In the genomic region with DNA sequence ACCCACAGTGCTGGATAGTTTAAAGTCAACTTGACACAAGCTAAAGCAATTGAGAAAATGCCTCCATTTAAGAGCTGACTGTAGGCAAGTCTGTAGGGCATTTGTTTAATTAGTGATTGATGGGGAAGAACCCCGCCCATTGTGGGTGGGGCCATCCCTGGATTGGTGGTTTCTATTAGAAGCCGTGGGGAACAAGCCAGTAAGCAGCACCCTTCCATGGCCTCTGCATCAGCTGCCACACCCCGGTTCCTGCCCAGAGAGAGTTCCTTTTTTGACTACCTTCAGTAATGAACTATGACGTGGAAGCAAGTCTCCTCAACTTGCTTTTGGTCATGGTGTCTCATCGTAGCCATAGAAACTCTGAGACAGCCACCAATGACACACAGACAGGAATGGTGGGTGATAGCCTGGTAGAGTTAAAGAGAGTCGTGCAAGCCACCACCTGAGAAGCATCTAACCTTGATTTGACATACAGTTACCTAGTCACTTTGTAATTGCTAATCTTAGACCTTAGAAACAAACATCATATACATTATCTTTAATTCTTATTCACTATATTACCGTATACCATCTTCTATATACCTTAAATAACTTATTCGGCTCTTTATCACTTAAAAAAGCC, we compare ENCODE assay signal across 8 mouse cellular contexts. TPM values are rescaled to one million over a fixed set of nuclear protein-coding genes. Genes with fewer than 3 reads are reported as not detected.
DNase-seq lines count a peak whose midpoint lies in the region; ATAC-seq and TF ChIP-seq lines count a peak whose summit lies in the region.
"Not testable (repeated sequence)": the region's sequence is repeated elsewhere in the genome, so short reads cannot be mapped to it uniquely, and the experiment has no call there.
"Had no signal": no experiment of that assay in that cellular context is flagged by ENCODE, and none has a peak within 500 bp of the region (broad histone marks: within the 10 kb centered on the region; RNA-seq: fewer than 3 reads in every experiment).

No protein-coding gene starts in this region.

- ATAC-seq in neutrophil, adult 5-6 weeks (ENCODE audit: extremely low read depth, insufficient number of reproducible peaks, low FRiP score, poor library complexity, severe bottlenecking) = peak; percentile 73

- H3K27ac ChIP-seq in MEL (ENCODE audit: control insufficient read depth, low read depth, low read length) = not testable (repeated sequence)

- TF ChIP-seq POLR2A in MEL (IDR thresholded peaks at IDR 0.05; ENCODE audit: control insufficient read depth in 1 of 2, insufficient read depth in 1 of 2, low read depth in 1 of 2, low read length in 2 of 2, poor library complexity in 1 of 2) = not testable (repeated sequence)

- TF ChIP-seq EP300 in MEL (IDR thresholded peaks at IDR 0.05; ENCODE audit: low read depth in 1 of 2, low read length in 2 of 2) = not testable (repeated sequence)

- not testable (repeated sequence) for H3K4me1 ChIP-seq in MEL (ENCODE audit: control insufficient read depth in 1 of 2, insufficient read depth in 2 of 2, low read length in 2 of 2)

- H3K27me3 ChIP-seq in MEL (ENCODE audit: control insufficient read depth in 1 of 2, insufficient read depth in 2 of 2, low read length in 2 of 2) = not testable (repeated sequence)

- not testable (repeated sequence) for TF ChIP-seq RAD21 in MEL (IDR thresholded peaks at IDR 0.05; ENCODE audit: low read depth, low read length)

- not testable (repeated sequence) for H3K9ac ChIP-seq in MEL (ENCODE audit: control insufficient read depth, low read depth, low read length, poor library complexity, severe bottlenecking)

- not testable (repeated sequence) for H3K36me3 ChIP-seq in MEL (ENCODE audit: control insufficient read depth in 1 of 2, insufficient read depth in 2 of 2, low read length in 2 of 2)

- not testable (repeated sequence) for H3K79me2 ChIP-seq in MEL (ENCODE audit: control insufficient read depth, insufficient read depth, low read length, poor library complexity)

- H3K9me3 ChIP-seq in MEL (replicated peaks; ENCODE audit: insufficient read depth, low read length) = not testable (repeated sequence)

- TF ChIP-seq CTCF in MEL (IDR thresholded peaks at IDR 0.05 in 2 of 3, conservative IDR thresholded peaks at IDR 0.05 in 1 of 3; ENCODE audit: control insufficient read depth in 1 of 3, insufficient read depth in 1 of 3, low read depth in 2 of 3, low read length in 3 of 3, poor library complexity in 1 of 3, severe bottlenecking in 1 of 3) = not testable (repeated sequence)

- peak; percentile 88 to 90 for DNase-seq in B cell, adult 2 months
- DNase-seq in MEL (ENCODE audit: low read depth, low spot score) = peak; percentile 20
- DNase-seq in c-Kit-positive CD71-positive TER-119-negative erythroid progenitor cells, embryonic 14.5 days (ENCODE audit: low read depth) = peak; percentile 2
- peak; percentile 14 for DNase-seq in lung, postnatal 25 days (ENCODE audit: low spot score)
- peak; percentile 65 to 72 for DNase-seq in spleen, postnatal 36 days (ENCODE audit: low spot score in 2 of 2)

- not testable (repeated sequence) for H3K4me3 ChIP-seq in MEL (ENCODE audit: control insufficient read depth in 1 of 2, insufficient read depth in 1 of 2, low read depth in 2 of 2, low read length in 2 of 2)

RNA-seq across cellular contexts. Expression of gene Cpm, which starts 30.2 kb away (rescaled TPM):
- total RNA-seq in MEL (2012; rRNA removed) = 0.04 TPM in 1 of 2 replicates, not detected in the other
- polyA plus RNA-seq in MEL (2012; ENCODE audit: insufficient read depth in 1 of 2, insufficient read length in 2 of 2, low read depth in 1 of 2, low replicate concordance in 2 of 2, missing spikeins in 1 of 2) = under 1 TPM in 1 of 2 experiments, not detected in 1; 0.40 TPM
- total RNA-seq in neutrophil, adult 5-6 weeks (2017) = 40.6 and 45.2 TPM in 2 replicates
- polyA plus RNA-seq: erythroblast, embryonic 14.5 days; G1E had no signal

Comparison
In these comparisons a context has a peak if more than half of its experiments do, and no peak if none do; other contexts are left out.
1. DNase-seq: peak in every context shown above with its lines; median percentile 89 in B cell, adult 2 months; 68 in spleen, postnatal 36 days; 20 in MEL; 14 in lung, postnatal 25 days; 2 in c-Kit-positive CD71-positive TER-119-negative erythroid progenitor cells, embryonic 14.5 days.
2. RNA of gene Cpm, which starts 30.2 kb away (total RNA-seq): 40.6 to 45.2 TPM in neutrophil, adult 5-6 weeks; 0.04 TPM in MEL; every median in the first group is over 10 times any median in the second.